Mouse (Mus musculus) C2C12 (cell line): ENCODE measurements at regions not wholly inside any gene's neighbourhood (a gene's known extent, or its start where the extent isn't known, plus 50 kb on each side); places are given as distances from the start of the nearest gene placed in this dataset.
A peak's percentile ranks its signal among the peaks of the same experiment; 100 is the strongest.

Source experiments
- H3K27me3 ChIP-seq: one replicate; pipeline ENCODE4 v1.6.1; 2011; ENCODE audit not compliant: control insufficient read depth, insufficient read depth, insufficient read length
- H3K36me3 ChIP-seq: one replicate; pipeline ENCODE4 v1.6.1; 2011; ENCODE audit not compliant: control insufficient read depth, insufficient read depth
- H3K4me3 ChIP-seq: one replicate; pipeline ENCODE4 v1.5.1; 2011; ENCODE audit warnings: mild to moderate bottlenecking, control low read depth; ENCODE audit not compliant: poor library complexity, insufficient read depth, severe bottlenecking
- H3K79me2 ChIP-seq: one replicate; pipeline ENCODE4 v1.6.1; 2011; ENCODE audit not compliant: control insufficient read depth, insufficient read depth
- H3K79me3 ChIP-seq: one replicate; pipeline ENCODE4 v1.6.1; 2011; ENCODE audit warnings: low read depth, control low read depth
- H3ac ChIP-seq: one replicate; pipeline ENCODE3; 2011; ENCODE audit warnings: low read depth; ENCODE audit not compliant: control insufficient read depth, insufficient read length
- CEBPB ChIP-seq: IDR thresholded peaks from one replicate; pipeline ENCODE4 v1.6.1; 2011; ENCODE audit warnings: low read depth, mild to moderate bottlenecking, control low read depth, moderate library complexity
- CTCF ChIP-seq: IDR thresholded peaks from one replicate; pipeline ENCODE4 v1.5.1; 2011; ENCODE audit not compliant: control insufficient read depth, insufficient read depth, insufficient read length
- FOSL1 ChIP-seq: IDR thresholded peaks from one replicate; pipeline ENCODE4 v1.8.0; 2011; ENCODE audit warnings: mild to moderate bottlenecking, low read length; ENCODE audit not compliant: poor library complexity, insufficient read depth, severe bottlenecking
- MAX ChIP-seq: IDR thresholded peaks from one replicate; pipeline ENCODE4 v1.6.1; 2011; ENCODE audit warnings: mild to moderate bottlenecking, control low read depth
- MYOD1 ChIP-seq: IDR thresholded peaks from one replicate; pipeline ENCODE4 v1.6.1; 2011; ENCODE audit warnings: low read depth; ENCODE audit not compliant: control insufficient read depth, insufficient read length
- MYOG ChIP-seq: IDR thresholded peaks from one replicate; pipeline ENCODE4 v1.6.1; 2011; ENCODE audit not compliant: control insufficient read depth, insufficient read length; ENCODE audit errors: extremely low read depth
- USF1 ChIP-seq: IDR thresholded peaks from one replicate; pipeline ENCODE4 v1.6.1; 2011; ENCODE audit warnings: low read depth, mild to moderate bottlenecking, control low read depth, moderate library complexity

DNA sequence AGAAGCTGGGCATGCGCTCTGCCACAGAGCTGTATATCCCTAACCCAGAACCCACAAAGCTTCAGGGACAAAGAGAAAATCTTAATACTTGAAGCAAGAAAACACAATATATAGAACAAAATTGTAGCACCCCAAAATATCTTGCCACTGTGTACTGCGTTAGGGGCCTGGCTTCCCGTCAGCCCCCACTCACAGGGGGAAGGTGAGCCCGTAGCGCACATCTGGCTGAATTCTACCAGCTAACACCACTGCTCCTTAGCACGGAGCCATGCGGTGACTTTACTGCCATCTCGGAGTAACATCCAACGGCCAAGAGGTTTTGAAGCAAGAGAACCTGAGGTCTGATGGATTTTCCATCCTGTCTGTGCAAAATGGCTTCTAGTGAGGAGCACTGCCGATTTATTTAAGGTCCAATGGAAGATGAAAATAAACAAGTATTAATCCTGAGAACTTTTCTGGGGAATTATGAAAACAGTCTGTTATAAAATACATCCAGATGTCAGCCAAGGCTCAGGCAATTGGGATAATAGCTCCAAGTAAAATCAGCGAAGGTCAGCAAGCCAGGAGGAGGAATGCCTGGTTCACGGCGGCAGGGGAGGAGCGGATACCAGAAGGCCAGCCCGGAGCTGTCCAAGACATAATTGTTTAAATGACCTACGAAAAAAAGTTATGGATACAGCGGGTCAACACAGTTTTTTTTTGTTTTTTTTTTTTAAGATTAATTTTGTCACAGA lies 170.0 kb upstream of the Zfp637 start:
- H3K36me3 ChIP-seq: no peaks in the 10 kb centered on the region
- H3ac ChIP-seq: no peak overlapping the region
- H3K27me3 ChIP-seq: no peaks in the 10 kb centered on the region
- no peak overlapping the region for H3K4me3 ChIP-seq
- no peaks in the 10 kb centered on the region for H3K79me3 ChIP-seq
- no peaks in the 10 kb centered on the region for H3K79me2 ChIP-seq
- TF ChIP-seq MAX: no peak
- TF ChIP-seq FOSL1: no peak
- no peak for TF ChIP-seq USF1
- TF ChIP-seq MYOD1: no peak
- TF ChIP-seq CTCF: no peak

DNA sequence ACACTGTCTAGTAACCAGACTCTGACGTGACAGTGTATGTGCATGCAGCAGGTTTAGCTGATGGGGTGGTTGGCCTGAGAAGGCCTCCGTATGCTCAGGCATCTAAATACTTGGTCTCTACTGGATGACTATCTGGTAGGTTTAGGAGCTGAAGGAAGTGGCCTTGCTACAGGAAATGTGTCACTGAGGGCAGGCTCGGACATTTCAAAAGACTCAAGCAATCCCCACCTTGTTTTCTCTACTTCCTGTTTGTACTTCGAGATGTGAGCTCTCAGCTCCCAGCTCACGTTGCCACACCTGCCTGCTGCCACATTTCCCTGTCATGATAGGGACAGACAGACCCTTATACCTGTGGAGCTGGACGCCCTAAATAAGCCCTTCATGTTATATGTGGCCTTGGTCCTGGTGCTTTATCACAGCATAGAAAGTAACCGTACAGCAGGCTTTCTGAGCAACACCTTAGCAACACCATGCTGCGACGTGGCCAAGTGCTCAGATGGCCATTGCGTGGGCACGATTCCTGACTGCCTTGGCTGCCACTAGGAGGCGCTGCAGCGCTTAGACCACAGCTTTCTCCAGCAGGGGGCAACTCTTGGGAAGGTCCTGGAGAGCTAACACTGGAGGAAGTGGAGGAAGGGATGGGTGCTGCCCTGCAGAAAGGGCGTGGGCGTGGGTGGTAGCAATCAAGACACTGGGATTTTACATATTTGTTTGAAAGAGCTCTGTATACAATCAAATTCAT lies 165.8 kb upstream of the Zfp637 start:
- no peaks in the 10 kb centered on the region for H3K36me3 ChIP-seq

DNA sequence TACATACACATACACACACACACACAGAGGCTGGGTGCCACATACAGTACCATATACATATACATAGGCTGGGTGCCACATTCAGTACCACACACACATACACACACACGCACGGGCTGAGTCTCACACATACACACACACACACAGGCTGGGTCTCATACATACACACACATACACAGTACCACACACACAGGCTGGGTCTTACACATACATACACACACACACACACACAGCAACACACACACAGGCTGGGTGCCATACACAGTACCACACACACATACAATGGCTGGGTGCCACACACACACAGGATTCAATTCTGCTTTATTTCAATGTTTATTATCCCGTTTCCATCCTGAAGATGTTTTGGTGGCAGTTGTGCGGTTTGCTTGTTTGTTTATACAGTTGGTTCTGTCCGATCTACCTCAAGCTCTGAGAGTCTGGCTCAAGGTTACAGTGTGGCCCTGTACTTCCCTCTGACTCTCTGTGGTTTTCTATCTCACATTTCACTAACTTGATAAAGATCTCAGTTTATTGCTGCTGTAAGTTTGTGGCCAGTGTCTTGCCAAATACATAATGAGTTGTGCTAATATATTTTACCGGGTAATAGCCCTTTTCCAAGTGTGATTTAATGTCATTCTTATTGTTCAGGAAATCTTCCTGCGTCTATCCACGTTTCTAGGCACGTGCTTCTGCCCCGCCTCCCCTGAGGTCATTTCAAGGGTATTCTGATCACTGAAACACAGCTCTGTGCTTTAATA lies 164.7 kb upstream of the Zfp637 start:
- H3K79me3 ChIP-seq: no peaks in the 10 kb centered on the region
- TF ChIP-seq MAX (peak; percentile 22), MYOD1 (peak; percentile 86), FOSL1 (no peak), MYOG (no peak), CEBPB (peak; percentile 70), USF1 (peak; percentile 66)
- no peak overlapping the region for H3K4me3 ChIP-seq
- no peak overlapping the region for H3ac ChIP-seq
- H3K79me2 ChIP-seq: no peaks in the 10 kb centered on the region
- no peaks in the 10 kb centered on the region for H3K36me3 ChIP-seq
- no peaks in the 10 kb centered on the region for H3K27me3 ChIP-seq

More for the DNA sequence above, 165.8 kb upstream of the Zfp637 start:
- no peaks in the 10 kb centered on the region for H3K27me3 ChIP-seq
- H3K79me2 ChIP-seq: no peaks in the 10 kb centered on the region
- TF ChIP-seq MAX (no peak), CTCF (peak; percentile 84), MYOD1 (no peak), USF1 (no peak), FOSL1 (no peak), MYOG (no peak), CEBPB (no peak)
- H3K4me3 ChIP-seq: no peak overlapping the region
- H3ac ChIP-seq: no peak overlapping the region
- H3K79me3 ChIP-seq: no peaks in the 10 kb centered on the region

DNA sequence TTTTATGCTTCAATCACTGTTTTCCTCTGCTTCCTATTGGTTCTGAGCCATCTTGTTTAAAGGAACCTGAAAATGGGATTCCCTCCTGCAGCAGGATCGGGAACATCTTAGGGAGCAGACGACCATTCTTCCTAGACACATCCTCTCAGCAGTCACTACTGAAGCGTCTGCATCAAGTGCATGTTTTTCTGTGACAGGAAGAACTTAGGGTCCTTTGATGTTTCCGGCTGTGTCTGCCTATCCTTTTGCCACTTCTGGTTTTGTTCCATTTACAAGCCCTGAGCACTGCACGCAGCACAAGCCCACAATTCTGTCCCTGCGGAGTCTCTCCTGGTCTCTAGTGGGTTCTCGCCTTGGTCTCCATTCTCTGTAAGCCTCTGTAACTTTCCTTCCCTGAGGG lies 163.9 kb upstream of the Zfp637 start:
- H3K36me3 ChIP-seq: no peaks in the 10 kb centered on the region
- H3ac ChIP-seq: no peak overlapping the region
- no peaks in the 10 kb centered on the region for H3K79me2 ChIP-seq
- H3K79me3 ChIP-seq: no peaks in the 10 kb centered on the region
- no peak overlapping the region for H3K4me3 ChIP-seq
- no peak for TF ChIP-seq CEBPB
- no peaks in the 10 kb centered on the region for H3K27me3 ChIP-seq

DNA sequence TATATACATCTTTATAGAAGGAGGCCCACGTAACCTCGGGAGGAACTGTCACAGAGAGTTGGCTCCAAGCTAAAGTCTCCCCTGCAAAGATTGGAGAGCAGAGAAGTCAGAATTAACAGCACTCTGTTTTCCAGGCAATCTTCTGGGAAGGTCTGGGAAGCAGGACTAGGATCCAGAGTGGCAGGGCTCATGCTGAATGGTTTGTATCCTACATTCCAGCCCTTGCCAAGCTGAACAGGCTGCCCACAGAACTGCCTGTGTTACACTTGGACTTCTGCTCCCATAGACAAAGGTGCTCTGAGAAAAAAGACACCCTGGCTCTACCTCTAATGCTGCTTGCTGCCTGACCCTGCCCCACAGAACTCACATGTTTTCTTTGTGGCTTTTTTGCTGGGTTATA lies 163.2 kb upstream of the Zfp637 start:
- Histone ChIP-seq H3K27me3 (no peaks in the 10 kb centered on the region), H3K79me3 (no peaks in the 10 kb centered on the region), H3K36me3 (no peaks in the 10 kb centered on the region), H3K4me3 (no peak overlapping the region), H3ac (no peak overlapping the region), H3K79me2 (no peaks in the 10 kb centered on the region)
- TF ChIP-seq USF1 (no peak), MYOD1 (no peak), MYOG (no peak), MAX (no peak), FOSL1 (no peak), CEBPB (no peak), CTCF (no peak)

DNA sequence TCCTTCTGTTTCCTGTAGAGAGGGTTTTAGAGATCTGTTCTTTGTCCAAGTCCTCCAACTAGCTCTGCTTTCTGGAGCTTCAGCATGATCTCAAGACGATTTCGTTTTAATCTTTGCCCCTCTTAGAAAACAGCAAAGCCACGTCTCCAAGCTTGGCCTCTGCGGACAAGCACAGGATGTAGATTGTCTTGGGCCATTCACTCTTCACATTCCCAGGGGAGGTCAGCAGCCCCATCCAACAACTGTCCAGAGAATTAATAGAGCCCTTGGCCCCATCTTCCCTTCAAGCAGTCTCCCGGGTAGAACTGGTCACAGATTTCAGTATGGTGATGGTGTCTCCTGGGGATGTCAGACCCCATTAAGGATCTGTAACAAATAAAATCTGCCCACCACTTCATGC lies 162.7 kb upstream of the Zfp637 start:
- H3K36me3 ChIP-seq: no peaks in the 10 kb centered on the region
- no peaks in the 10 kb centered on the region for H3K79me2 ChIP-seq
- H3ac ChIP-seq: no peak overlapping the region
- no peaks in the 10 kb centered on the region for H3K79me3 ChIP-seq
- H3K27me3 ChIP-seq: no peaks in the 10 kb centered on the region
- no peak overlapping the region for H3K4me3 ChIP-seq
- TF ChIP-seq MYOD1 (no peak), MYOG (no peak), CTCF (no peak), CEBPB (no peak), MAX (no peak), FOSL1 (no peak), USF1 (no peak)
